Mouse (Mus musculus) liver, embryonic 11.5 days (tissue): Measurements from ENCODE around the gene Mrpl23. TPM values are rescaled to one million over a fixed set of nuclear protein-coding genes. Genes with fewer than 3 reads are reported as not detected.

Source experiments
- ATAC-seq: fragments of 200-750 bp; cut with Nextera tagmentation; replicated peaks from 2 replicates; pipeline ENCODE4 v1.8.0; 2017; ENCODE audit warnings: moderate number of reproducible peaks, mild to moderate bottlenecking, moderate TSS enrichment, moderate library complexity; ENCODE audit not compliant: low FRiP score
- DNase-seq: peaks from one replicate; pipeline ENCODE4 v3.0.0-alpha.2; 2017; ENCODE audit warnings: low spot score
- H3K27ac ChIP-seq: fragments of 300-500 bp; sonication (generic); 2 replicates; pipeline ENCODE4 v1.5.1; 2014; ENCODE audit warnings: mild to moderate bottlenecking, low read depth, low read length, control low read depth
- H3K27me3 ChIP-seq: fragments of 300-500 bp; sonication (generic); replicated peaks from 2 replicates; pipeline ENCODE4 v1.6.1; 2014; ENCODE audit warnings: low read length, mixed read lengths; ENCODE audit not compliant: control insufficient read depth, insufficient read depth
- H3K36me3 ChIP-seq: fragments of 300-500 bp; sonication (generic); 2 replicates; pipeline ENCODE4 v1.6.1; 2014; ENCODE audit warnings: mild to moderate bottlenecking, low read length, moderate library complexity, mixed read lengths; ENCODE audit not compliant: control insufficient read depth, insufficient read depth
- H3K4me1 ChIP-seq: fragments of 300-500 bp; sonication (generic); replicated peaks from 2 replicates; pipeline ENCODE4 v1.6.1; 2014; ENCODE audit warnings: low read length, mixed read lengths; ENCODE audit not compliant: control insufficient read depth, insufficient read depth
- H3K4me2 ChIP-seq: fragments of 300-500 bp; sonication (generic); 2 replicates; pipeline ENCODE4 v1.6.1; 2014; ENCODE audit warnings: mild to moderate bottlenecking, control low read depth, moderate library complexity
- H3K4me3 ChIP-seq: fragments of 300-500 bp; sonication (generic); 2 replicates; pipeline ENCODE4 v1.5.1; 2014; ENCODE audit warnings: low read depth, low read length, control low read depth
- H3K9ac ChIP-seq: fragments of 300-500 bp; sonication (generic); 2 replicates; pipeline ENCODE4 v1.6.1; 2014; ENCODE audit warnings: low read depth, low read length, control low read depth
- H3K9me3 ChIP-seq: fragments of 300-500 bp; sonication (generic); 2 replicates; pipeline ENCODE4 v1.6.1; 2016; ENCODE audit warnings: low read length, inconsistent platforms, mixed read lengths; ENCODE audit not compliant: control insufficient read depth
- WGBS: fragments of 180-500 bp; shearing (Covaris S2); extraction: QIAGEN DNeasy Blood & Tissue Kit; methylation state at CpG from one replicate; pipeline ENCODE4 v1.1.7; 2014; 5-methylcytosine and 5-hydroxymethylcytosine counted together
- polyA plus RNA-seq: library from polyadenylated mRNA; unstranded; fragments of >200 nt; fragmentation: Nextera tagmentation; extraction: Ambion mirVana; gene quantifications from 2 replicates; pipeline ENCODE4 v1.2.1, GENCODE M21; 2014

Gene Mrpl23
- polyA plus RNA-seq, 1 experiment from 2014 or later: 20.8 TPM

DNA sequence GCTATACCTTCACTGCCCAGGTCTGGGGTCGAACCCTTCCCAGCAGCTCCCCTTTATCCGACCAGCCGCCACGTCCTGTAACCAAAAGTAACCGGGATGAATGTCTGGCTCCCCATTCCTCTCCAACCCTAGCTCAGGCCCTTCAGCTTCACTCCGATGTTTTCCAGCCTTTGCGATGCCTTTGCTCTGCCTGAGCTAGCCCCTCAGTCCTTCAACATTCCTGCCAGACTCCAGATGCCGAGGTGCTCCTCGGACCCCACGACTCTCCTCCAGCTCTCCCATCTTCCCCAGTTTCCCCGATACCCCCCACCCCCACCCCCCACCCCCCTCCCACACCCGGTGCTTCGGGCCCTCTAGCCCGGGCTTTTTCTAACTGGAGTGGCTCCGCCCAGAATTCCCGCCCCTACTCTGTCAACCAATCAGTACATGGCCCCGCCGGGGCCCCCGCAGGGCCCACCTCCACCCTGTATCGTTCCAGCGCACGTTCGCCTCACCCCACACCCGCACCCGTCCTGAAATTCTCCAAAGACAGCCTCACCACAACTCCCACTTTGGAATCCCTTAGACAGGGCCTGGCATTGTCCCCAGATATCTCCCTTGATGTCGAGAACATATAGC, 45.4 kb downstream of the Mrpl23 start:
- Histone ChIP-seq H3K4me1 (peaks cover 30% of the 10 kb centered on the region), H3K27ac (peak overlapping the region; percentile 94), H3K9me3 (0 out of 2 replicates have a peak, but pooled peaks cover 12% of the 10 kb centered on the region), H3K4me2 (peak overlapping the region; percentile 53), H3K9ac (peak overlapping the region; percentile 62), H3K27me3 (no peaks in the 10 kb centered on the region), H3K4me3 (peak overlapping the region; percentile 54), H3K36me3 (no peaks in the 10 kb centered on the region)
- WGBS: 41% methylated on average over 26 of the region's 26 CpGs
- ATAC-seq (peak; percentile 81), DNase-seq (peak; percentile 73)

DNA sequence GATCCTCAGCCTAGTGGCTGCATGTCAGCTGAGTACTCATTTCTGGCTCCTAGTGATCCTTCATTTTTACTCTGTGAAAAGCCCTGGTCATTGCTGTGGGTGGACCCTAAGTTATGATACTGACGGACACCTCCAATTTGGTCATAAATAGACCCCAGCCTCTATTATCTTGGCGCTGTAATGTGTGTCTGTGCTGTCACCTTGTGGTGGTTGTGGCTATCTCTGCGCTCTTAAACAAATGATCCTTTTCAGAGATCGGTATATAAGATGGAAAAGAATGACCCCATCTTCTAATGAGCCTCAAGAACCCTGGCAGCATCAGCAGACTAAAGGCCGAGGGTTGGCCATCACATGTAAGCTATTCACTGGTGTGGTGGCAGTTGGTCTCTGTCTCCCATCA, 46.6 kb downstream of the Mrpl23 start:
- Histone ChIP-seq H3K4me2 (peak overlapping the region; percentile 53; the same call in 1 of the 2 replicates), H3K27ac (no peak overlapping the region; the same call in 1 of the 2 replicates), H3K4me1 (peaks cover 18% of the 10 kb centered on the region), H3K27me3 (no peaks in the 10 kb centered on the region), H3K9ac (no peak overlapping the region), H3K4me3 (no peak overlapping the region), H3K36me3 (no peaks in the 10 kb centered on the region), H3K9me3 (0 out of 2 replicates have a peak, but pooled peaks cover 12% of the 10 kb centered on the region)
- WGBS: 62% methylated on average over 5 of the region's 5 CpGs
- DNase-seq (no peak), ATAC-seq (no peak)

DNA sequence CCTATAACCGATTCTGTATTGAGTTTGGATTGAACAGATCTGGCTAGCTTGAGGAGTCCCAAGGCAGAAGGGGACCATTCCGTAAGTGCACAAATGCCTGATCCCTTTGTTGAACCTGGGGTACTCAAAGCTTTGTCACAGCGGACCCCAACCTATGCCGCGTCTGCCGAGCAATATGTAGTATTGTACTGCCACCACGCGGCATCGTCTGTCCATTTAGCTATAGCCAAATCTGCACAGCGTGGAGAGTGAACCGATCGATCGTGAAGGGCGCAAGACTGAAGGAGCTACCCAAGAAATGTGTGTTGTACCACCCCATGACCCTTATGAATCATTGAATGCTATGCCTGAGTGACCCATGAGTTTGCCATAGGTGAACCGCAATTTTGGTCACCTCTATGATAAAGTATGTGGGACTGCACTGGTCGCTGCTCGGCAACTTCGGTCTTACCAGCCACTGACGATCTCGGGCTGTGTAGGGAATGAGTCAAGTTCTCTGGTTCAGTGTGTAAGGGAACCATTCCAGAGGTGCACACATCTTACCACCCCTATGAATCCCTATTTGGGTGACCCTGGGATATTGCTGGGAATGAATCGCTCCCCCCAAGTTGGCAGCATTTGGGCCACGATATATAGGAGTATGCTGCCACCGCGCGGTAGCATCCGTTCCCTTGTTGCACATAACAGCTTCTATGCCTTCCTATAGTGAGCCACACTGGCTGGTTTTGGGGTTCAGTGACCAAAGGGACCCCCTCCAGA, 47.8 kb downstream of the Mrpl23 start:
- Histone ChIP-seq H3K27me3 (no peaks in the 10 kb centered on the region), H3K36me3 (no peaks in the 10 kb centered on the region), H3K4me2 (peak overlapping the region; percentile 64), H3K9ac (no peak overlapping the region), H3K9me3 (0 out of 2 replicates have a peak, but pooled peaks cover 12% of the 10 kb centered on the region), H3K4me1 (peaks cover 12% of the 10 kb centered on the region; the same call in 1 of the 2 replicates), H3K27ac (no peak overlapping the region), H3K4me3 (peak overlapping the region; percentile 20)
- 50% methylated on average over 26 of the region's 26 CpGs for WGBS
- ATAC-seq: 0 out of 2 replicates have a peak, but pooled peaks have one; percentile 32
- no peak for DNase-seq

- ATAC-seq (no peak), DNase-seq (no peak)
- H3K4me1 ChIP-seq: peaks cover 9% of the 10 kb centered on the region; the same call in 1 of the 2 replicates
- no peak overlapping the region for H3K4me3 ChIP-seq
- no peaks in the 10 kb centered on the region for H3K36me3 ChIP-seq
- H3K9ac ChIP-seq: no peak overlapping the region
- no peak overlapping the region for H3K27ac ChIP-seq
- 56% methylated on average over 7 of the region's 7 CpGs for WGBS
- no peaks in the 10 kb centered on the region for H3K27me3 ChIP-seq
- H3K4me2 ChIP-seq: no peak overlapping the region
- 0 out of 2 replicates have a peak, but pooled peaks cover 12% of the 10 kb centered on the region for H3K9me3 ChIP-seq
These were observed 48.7 kb downstream of the Mrpl23 start for GRCm38 (mm10) chr7:142581186-142581585.

- Histone ChIP-seq H3K9me3 (0 out of 2 replicates have a peak, but pooled peaks cover 12% of the 10 kb centered on the region), H3K4me3 (no peak overlapping the region), H3K4me1 (peaks cover 9% of the 10 kb centered on the region; the same call in 1 of the 2 replicates), H3K27ac (no peak overlapping the region), H3K27me3 (no peaks in the 10 kb centered on the region), H3K9ac (no peak overlapping the region), H3K36me3 (no peaks in the 10 kb centered on the region), H3K4me2 (peak overlapping the region; percentile 51)
- no peak for DNase-seq
- no peak for ATAC-seq
- 52% methylated on average over 20 of the region's 20 CpGs for WGBS
These were observed 49.3 kb downstream of the Mrpl23 start for GRCm38 (mm10) chr7:142581656-142582228.

DNA sequence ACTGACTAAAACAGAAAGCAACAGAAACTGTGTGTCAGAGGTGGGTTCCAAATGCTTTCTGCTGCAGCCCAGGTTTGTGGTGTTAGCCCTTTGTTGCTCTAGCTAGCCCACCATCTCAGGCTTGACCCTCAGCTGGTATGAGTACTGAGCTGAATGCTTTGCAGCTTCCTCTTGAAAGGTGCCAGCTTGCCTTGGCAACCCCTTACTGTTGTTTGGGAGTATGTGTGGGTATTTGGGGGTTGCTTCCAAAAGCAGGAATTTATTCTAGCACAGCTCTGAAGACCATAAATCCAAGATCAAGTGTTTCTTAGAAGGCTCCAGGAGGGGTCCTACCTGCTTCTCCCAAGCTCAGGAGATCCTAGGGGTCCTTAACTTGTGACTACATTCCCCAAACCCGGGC, 52.4 kb downstream of the Mrpl23 start:
- 39% methylated on average over 1 of the region's 1 CpGs for WGBS
- Histone ChIP-seq H3K36me3 (no peaks in the 10 kb centered on the region), H3K27ac (no peak overlapping the region), H3K9ac (no peak overlapping the region), H3K9me3 (0 out of 2 replicates have a peak, but pooled peaks cover 12% of the 10 kb centered on the region), H3K4me2 (no peak overlapping the region), H3K27me3 (no peaks in the 10 kb centered on the region), H3K4me3 (no peak overlapping the region), H3K4me1 (no peaks in the 10 kb centered on the region)
- ATAC-seq: no peak
- DNase-seq: no peak

- Histone ChIP-seq H3K4me3 (no peak overlapping the region), H3K4me1 (no peaks in the 10 kb centered on the region), H3K4me2 (no peak overlapping the region), H3K9me3 (0 out of 2 replicates have a peak, but pooled peaks cover 4% of the 10 kb centered on the region), H3K9ac (no peak overlapping the region), H3K27ac (no peak overlapping the region), H3K36me3 (no peaks in the 10 kb centered on the region), H3K27me3 (no peaks in the 10 kb centered on the region)
- DNase-seq (no peak), ATAC-seq (no peak)
- WGBS: 69% methylated on average over 3 of the region's 3 CpGs
These were observed 53.4 kb downstream of the Mrpl23 start for GRCm38 (mm10) chr7:142585890-142586289.

GRCm38 (mm10) chr7:142588282-142588941, 55.9 kb downstream of the Mrpl23 start:
- ATAC-seq: no peak; the same call in 1 of the 2 replicates
- 63% methylated on average over 9 of the region's 9 CpGs for WGBS

More at GRCm38 (mm10) chr7:142588282-142588941, 55.9 kb downstream of the Mrpl23 start:
- DNase-seq: no peak
- no peak overlapping the region for H3K9ac ChIP-seq
- no peak overlapping the region for H3K4me2 ChIP-seq
- no peaks in the 10 kb centered on the region for H3K36me3 ChIP-seq
- H3K27ac ChIP-seq: no peak overlapping the region
- H3K4me1 ChIP-seq: 0 out of 2 replicates have a peak, but pooled peaks cover 2% of the 10 kb centered on the region
- no peaks in the 10 kb centered on the region for H3K9me3 ChIP-seq
- no peak overlapping the region for H3K4me3 ChIP-seq
- no peaks in the 10 kb centered on the region for H3K27me3 ChIP-seq
